Mouse (Mus musculus) intestine, embryonic 16.5 days (tissue): Measurements from ENCODE around the gene Il33. TPM values are rescaled to one million over a fixed set of nuclear protein-coding genes. Genes with fewer than 3 reads are reported as not detected.

ENCODE experiments used
- ATAC-seq: fragments of 200-750 bp; cut with Nextera tagmentation; 2 replicates; pipeline ENCODE4 v1.8.0; 2017; ENCODE audit warnings: moderate TSS enrichment, moderate library complexity
- H3K27ac ChIP-seq: fragments of 300-500 bp; sonication (generic); 2 replicates; pipeline ENCODE4 v1.5.1; 2014; ENCODE audit warnings: mild to moderate bottlenecking, low read length
- H3K27me3 ChIP-seq: fragments of 300-500 bp; sonication (generic); replicated peaks from 2 replicates; pipeline ENCODE4 v1.6.1; 2014; ENCODE audit warnings: low read length, control low read depth, mixed read lengths; ENCODE audit not compliant: control insufficient read depth, insufficient read depth
- H3K36me3 ChIP-seq: fragments of 300-500 bp; sonication (generic); 2 replicates; pipeline ENCODE4 v1.6.1; 2014; ENCODE audit warnings: low read length, control low read depth; ENCODE audit not compliant: control insufficient read depth, insufficient read depth
- H3K4me1 ChIP-seq: fragments of 300-500 bp; sonication (generic); 2 replicates; pipeline ENCODE4 v1.6.1; 2014; ENCODE audit warnings: low read length, control low read depth, mixed read lengths; ENCODE audit not compliant: control insufficient read depth, insufficient read depth
- H3K4me2 ChIP-seq: fragments of 300-500 bp; sonication (generic); 2 replicates; pipeline ENCODE4 v1.6.1; 2014; ENCODE audit warnings: low read depth, low read length, control low read depth
- H3K4me3 ChIP-seq: fragments of 300-500 bp; sonication (generic); 2 replicates; pipeline ENCODE4 v1.5.1; 2014; ENCODE audit warnings: mild to moderate bottlenecking, low read length
- H3K9ac ChIP-seq: fragments of 300-500 bp; sonication (generic); 2 replicates; pipeline ENCODE4 v1.6.1; 2014; ENCODE audit warnings: low read depth, low read length
- H3K9me3 ChIP-seq: fragments of 300-500 bp; sonication (generic); 2 replicates; pipeline ENCODE4 v1.6.1; 2016; ENCODE audit warnings: low read length, control low read depth; ENCODE audit not compliant: control insufficient read depth
- WGBS: fragments of 180-500 bp; shearing (Covaris S2); extraction: QIAGEN DNeasy Blood & Tissue Kit; methylation state at CpG from one replicate; pipeline ENCODE4 v1.1.7; 2014; 5-methylcytosine and 5-hydroxymethylcytosine counted together
- polyA plus RNA-seq: library from polyadenylated mRNA; unstranded; fragments of >200 nt; fragmentation: Nextera tagmentation; extraction: Ambion mirVana; gene quantifications from 2 replicates; pipeline ENCODE4 v1.2.1, GENCODE M21; 2015

Gene Il33
- polyA plus RNA-seq, result 15.9 and 17.4 TPM in 2 replicates

GRCm38 (mm10) chr19:29924638-29925258, at the start of gene Il33:
Il33 (plus strand) TSS chr19:29925114.
- Histone ChIP-seq H3K27ac (peak within 1 kb of the TSS; percentile 30; the same call in 1 of the 2 replicates), H3K4me1 (no peaks in the 10 kb centered on the region), H3K9ac (0 out of 2 replicates have a peak within 1 kb of the TSS, but pooled peaks have one; percentile 6), H3K36me3 (no peaks in the 10 kb centered on the region), H3K4me2 (peak within 1 kb of the TSS; percentile 29), H3K27me3 (no peaks in the 10 kb centered on the region), H3K9me3 (no peaks in the 10 kb centered on the region), H3K4me3 (peak within 1 kb of the TSS; percentile 26)
- WGBS, result 35% methylated on average over 10 of the region's 10 CpGs
- peak; percentile 76 for ATAC-seq

- H3K9me3 ChIP-seq, result no peaks in the 10 kb centered on the region
- ATAC-seq, result no peak
- no peaks in the 10 kb centered on the region for H3K36me3 ChIP-seq
- H3K4me3 ChIP-seq, result no peak overlapping the region
- H3K4me1 ChIP-seq, result peaks cover 11% of the 10 kb centered on the region; the same call in 1 of the 2 replicates
- no peak overlapping the region for H3K27ac ChIP-seq
- H3K27me3 ChIP-seq, result no peaks in the 10 kb centered on the region
- no peak overlapping the region for H3K9ac ChIP-seq
- WGBS, result 60% methylated on average over 10 of the region's 10 CpGs
- no peak overlapping the region for H3K4me2 ChIP-seq
Measured at GRCm38 (mm10) chr19:29877422-29878291, 47.3 kb upstream of the Il33 start.

- 66% methylated on average over 8 of the region's 8 CpGs for WGBS
- H3K4me2 ChIP-seq, result 0 out of 2 replicates have a peak overlapping the region, but pooled peaks have one; percentile 0
- no peaks in the 10 kb centered on the region for H3K36me3 ChIP-seq
- H3K9me3 ChIP-seq, result no peaks in the 10 kb centered on the region
- H3K4me3 ChIP-seq, result no peak overlapping the region
- H3K9ac ChIP-seq, result no peak overlapping the region
- peak; percentile 87 for ATAC-seq
- no peaks in the 10 kb centered on the region for H3K27me3 ChIP-seq
- peaks cover 9% of the 10 kb centered on the region; the same call in 1 of the 2 replicates for H3K4me1 ChIP-seq
- no peak overlapping the region for H3K27ac ChIP-seq
Measured at GRCm38 (mm10) chr19:29878896-29879504, 45.9 kb upstream of the Il33 start.

GRCm38 (mm10) chr19:29880918-29881317, 44.0 kb upstream of the Il33 start:
- Histone ChIP-seq H3K4me2 (no peak overlapping the region), H3K36me3 (no peaks in the 10 kb centered on the region), H3K27me3 (no peaks in the 10 kb centered on the region), H3K4me3 (no peak overlapping the region), H3K27ac (no peak overlapping the region), H3K9me3 (no peaks in the 10 kb centered on the region), H3K4me1 (peaks cover 8% of the 10 kb centered on the region; the same call in 1 of the 2 replicates), H3K9ac (no peak overlapping the region)
- WGBS, result 86% methylated on average over 4 of the region's 4 CpGs
- ATAC-seq, result no peak

- H3K9ac ChIP-seq, result no peak overlapping the region
- ATAC-seq, result no peak
- 70% methylated on average over 3 of the region's 3 CpGs for WGBS
Measured at GRCm38 (mm10) chr19:29882696-29883095, 42.2 kb upstream of the Il33 start.

GRCm38 (mm10) chr19:29885548-29885947, 39.4 kb upstream of the Il33 start:
- H3K4me3 ChIP-seq, result no peak overlapping the region
- no peak overlapping the region for H3K9ac ChIP-seq
- 88% methylated on average over 6 of the region's 6 CpGs for WGBS
- H3K27ac ChIP-seq, result no peak overlapping the region
- no peak overlapping the region for H3K4me2 ChIP-seq
- no peaks in the 10 kb centered on the region for H3K27me3 ChIP-seq
- no peaks in the 10 kb centered on the region for H3K9me3 ChIP-seq
- no peaks in the 10 kb centered on the region for H3K36me3 ChIP-seq
- H3K4me1 ChIP-seq, result no peaks in the 10 kb centered on the region
- no peak for ATAC-seq

More at GRCm38 (mm10) chr19:29882696-29883095, 42.2 kb upstream of the Il33 start:
- Histone ChIP-seq H3K27me3 (no peaks in the 10 kb centered on the region), H3K4me2 (no peak overlapping the region), H3K36me3 (no peaks in the 10 kb centered on the region), H3K9me3 (no peaks in the 10 kb centered on the region), H3K4me1 (peaks cover 4% of the 10 kb centered on the region; the same call in 1 of the 2 replicates), H3K27ac (no peak overlapping the region), H3K4me3 (no peak overlapping the region)

- Histone ChIP-seq H3K4me2 (no peak overlapping the region), H3K4me3 (no peak overlapping the region), H3K27me3 (no peaks in the 10 kb centered on the region), H3K9ac (no peak overlapping the region), H3K4me1 (no peaks in the 10 kb centered on the region), H3K36me3 (no peaks in the 10 kb centered on the region), H3K27ac (no peak overlapping the region), H3K9me3 (no peaks in the 10 kb centered on the region)
- ATAC-seq, result no peak
- WGBS, result 82% methylated on average over 2 of the region's 2 CpGs
Measured at GRCm38 (mm10) chr19:29887476-29887875, 37.4 kb upstream of the Il33 start.

- H3K27me3 ChIP-seq, result no peaks in the 10 kb centered on the region
- no peaks in the 10 kb centered on the region for H3K36me3 ChIP-seq
- no peak for ATAC-seq
- no peak overlapping the region for H3K27ac ChIP-seq
- no peaks in the 10 kb centered on the region for H3K9me3 ChIP-seq
- no peak overlapping the region for H3K9ac ChIP-seq
- H3K4me2 ChIP-seq, result no peak overlapping the region
- H3K4me1 ChIP-seq, result no peaks in the 10 kb centered on the region
- 87% methylated on average over 6 of the region's 6 CpGs for WGBS
- H3K4me3 ChIP-seq, result no peak overlapping the region
Measured at GRCm38 (mm10) chr19:29888946-29889345, 36.0 kb upstream of the Il33 start.

- no peak overlapping the region for H3K27ac ChIP-seq
- H3K4me2 ChIP-seq, result no peak overlapping the region
- H3K9ac ChIP-seq, result no peak overlapping the region
- no peak overlapping the region for H3K4me3 ChIP-seq
- 67% methylated on average over 4 of the region's 4 CpGs for WGBS
- no peaks in the 10 kb centered on the region for H3K4me1 ChIP-seq
- no peaks in the 10 kb centered on the region for H3K9me3 ChIP-seq
- ATAC-seq, result no peak
- no peaks in the 10 kb centered on the region for H3K27me3 ChIP-seq
- no peaks in the 10 kb centered on the region for H3K36me3 ChIP-seq
Measured at GRCm38 (mm10) chr19:29891981-29892380, 32.9 kb upstream of the Il33 start.
